Comparison of ENCODE assay signal across 8 mouse cellular contexts in the genomic region with DNA sequence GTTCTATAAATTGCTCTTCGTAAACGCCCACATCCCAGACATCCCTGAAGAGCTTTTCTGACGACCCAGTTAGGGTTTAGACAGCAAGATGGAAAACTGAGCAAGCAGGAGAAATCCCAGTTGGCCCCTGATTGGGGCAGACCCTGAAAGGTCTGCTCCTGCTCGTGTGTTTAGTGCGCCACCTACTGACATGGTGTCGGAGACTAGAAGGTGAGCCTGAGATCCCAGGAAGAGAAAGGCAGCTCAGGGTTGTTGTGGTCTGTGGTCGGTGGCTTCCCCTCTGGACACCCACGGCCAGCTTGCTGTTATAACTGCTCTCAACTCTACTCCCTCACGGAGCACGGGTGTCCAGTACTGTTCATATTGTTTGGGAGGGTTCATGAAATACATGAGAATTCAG. TPM values are rescaled to one million over a fixed set of nuclear protein-coding genes. Genes with fewer than 3 reads are reported as not detected.
DNase-seq lines count a peak whose midpoint lies in the region; ATAC-seq lines count a peak whose summit lies in the region.

No protein-coding gene starts in this region.

- H3K9ac ChIP-seq in hindbrain, embryonic 16.5 days (ENCODE audit: low read depth, low read length), result no peak overlapping the region

- no peaks in the 10 kb centered on the region for H3K27me3 ChIP-seq in hindbrain, embryonic 16.5 days (replicated peaks; ENCODE audit: control insufficient read depth, insufficient read depth, low read length)

- H3K36me3 ChIP-seq in hindbrain, embryonic 16.5 days (ENCODE audit: control insufficient read depth, insufficient read depth, low read length), result no peaks in the 10 kb centered on the region

- H3K27ac ChIP-seq in hindbrain, embryonic 16.5 days (ENCODE audit: low read depth, low read length), result no peak overlapping the region

- peak; percentile 91 for ATAC-seq in hindbrain, embryonic 16.5 days

- no peak overlapping the region for H3K4me3 ChIP-seq in hindbrain, embryonic 16.5 days (ENCODE audit: low read length)

- WGBS in hindbrain, embryonic 16.5 days, result 13% methylated on average over 10 of the region's 10 CpGs

- DNase-seq in Muller cell, postnatal 12 days (ENCODE audit: inconsistent ontology term), result peak; percentile 59
- DNase-seq in cerebellum, adult 9-10 months, result peak; percentile 64
- DNase-seq in frontal cortex, postnatal 36 days (ENCODE audit: low spot score in 2 of 2), result peak; percentile 69 to 74
- DNase-seq in left cerebral cortex, adult 18-20 months (ENCODE audit: low spot score in 2 of 2), result peak; percentile 76 to 80
- peak; percentile 69 to 82 for DNase-seq in lung, postnatal 4 days
- peak; percentile 53 for DNase-seq in retina, postnatal 7 days (ENCODE audit: low read depth, low spot score)
- peak; percentile 34 for DNase-seq in urinary bladder, adult 2 months (ENCODE audit: low spot score)

- no peaks in the 10 kb centered on the region for H3K9me3 ChIP-seq in hindbrain, embryonic 16.5 days (ENCODE audit: control insufficient read depth, low read length)

- no peak overlapping the region for H3K4me2 ChIP-seq in hindbrain, embryonic 16.5 days (ENCODE audit: low read length)

- peaks cover 5% of the 10 kb centered on the region; the same call in 1 of the 2 replicates for H3K4me1 ChIP-seq in hindbrain, embryonic 16.5 days (ENCODE audit: control insufficient read depth, insufficient read depth, low read depth, low read length)

RNA-seq across cellular contexts. Expression of a gene that starts 3.2 kb away (rescaled TPM):
- 13.0 and 13.5 TPM in 2 replicates for polyA plus RNA-seq in hindbrain, embryonic 16.5 days (2015; fragmentation: Nextera tagmentation; extraction: Ambion mirVana)
- total RNA-seq in left cerebral cortex, adult 18-20 months (2021), result 1 to 10 TPM; 5.2 to 5.8 TPM
- 86.9 and 104 TPM in 2 replicates for polyA plus RNA-seq in urinary bladder, adult 2 months (2012; rRNA removed)
